Mouse (Mus musculus) bone marrow, adult 2 months (tissue): ENCODE results near the gene Amdhd1.

Experiments used
- CTCF ChIP-seq: fragments of 200-500 bp; IDR thresholded peaks from 2 replicates; pipeline ENCODE4 v1.5.1; 2011; ENCODE audit warnings: low read length, control low read depth; ENCODE audit not compliant: control insufficient read depth, insufficient read depth
- POLR2A ChIP-seq: fragments of 200-500 bp; IDR thresholded peaks from 2 replicates; pipeline ENCODE4 v1.6.1; 2011; ENCODE audit warnings: low read depth, mild to moderate bottlenecking, control low read depth, low read length, borderline replicate concordance; ENCODE audit not compliant: control insufficient read depth

- TF ChIP-seq CTCF: no peak
- TF ChIP-seq POLR2A: no peak
Observed at GRCm38 (mm10) chr10:93490451-93490850, 49.4 kb downstream of the Amdhd1 start.
